Mouse (Mus musculus): ENCODE results near the gene Fgfr2.

Fgfr2 gene

DNA sequence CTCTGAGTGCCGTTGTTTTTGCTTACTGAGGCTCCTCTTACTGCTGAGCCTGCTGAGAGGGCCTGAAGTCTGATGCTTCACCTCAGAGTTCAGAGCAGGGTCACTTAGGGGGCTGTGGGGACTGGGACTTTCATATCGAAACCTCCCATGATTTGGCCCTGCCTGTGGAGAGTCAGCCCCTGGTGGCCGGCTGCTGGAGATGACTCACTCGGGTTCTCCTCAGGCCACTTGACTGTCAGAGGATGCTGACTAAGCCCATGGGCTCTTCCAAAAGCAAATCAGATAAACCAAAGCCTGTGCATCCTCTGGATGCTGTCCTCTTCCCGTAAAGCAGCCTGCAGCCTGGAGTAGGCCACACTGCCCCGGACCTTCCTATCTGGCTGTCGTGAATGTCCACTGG is 2154.6 kb downstream of the Fgfr2 start:
- DNase-seq (ENCODE audit: low spot score), result no peak

DNA sequence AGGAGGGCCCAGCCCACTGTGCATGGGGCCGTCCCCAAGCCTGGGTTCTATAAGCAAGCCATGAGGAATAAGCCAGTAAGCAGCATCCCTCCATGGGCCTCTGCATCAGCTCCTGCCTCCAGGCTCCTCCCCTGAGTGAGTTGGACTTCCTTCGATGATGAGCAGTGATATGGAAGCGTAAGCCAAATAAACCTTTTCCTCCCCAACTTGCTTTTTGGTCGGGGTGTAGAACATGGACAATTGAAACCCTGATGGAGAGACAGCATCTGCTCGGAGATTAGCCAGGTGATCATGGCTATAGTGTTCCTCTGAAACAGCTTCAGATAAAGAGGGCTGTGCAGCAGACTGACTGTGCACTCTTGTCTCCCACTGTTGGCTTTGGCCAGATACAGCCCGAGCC is 2155.2 kb downstream of the Fgfr2 start:
- no peak for DNase-seq (ENCODE audit: low spot score)

DNA sequence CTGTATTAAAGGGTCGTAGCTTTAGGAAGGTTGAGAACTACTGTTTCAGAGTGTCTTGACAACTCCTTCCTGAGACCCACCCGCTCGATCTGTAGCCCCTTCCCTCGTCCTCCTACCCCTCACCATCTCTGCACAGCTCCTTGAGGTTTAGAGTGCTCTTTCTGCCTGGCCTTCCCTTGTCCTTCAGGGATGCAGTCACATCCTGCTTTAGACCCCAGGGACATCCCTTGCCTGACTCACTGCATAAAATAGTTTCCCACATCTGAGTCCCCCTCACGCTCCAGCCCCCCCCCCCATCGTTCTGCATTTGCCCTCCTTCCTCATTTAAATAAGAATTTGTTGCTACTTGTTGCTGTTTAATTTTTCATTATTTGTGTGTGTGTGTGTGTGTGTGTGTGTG is 2156.3 kb downstream of the Fgfr2 start:
- DNase-seq (ENCODE audit: low spot score), result no peak

DNA sequence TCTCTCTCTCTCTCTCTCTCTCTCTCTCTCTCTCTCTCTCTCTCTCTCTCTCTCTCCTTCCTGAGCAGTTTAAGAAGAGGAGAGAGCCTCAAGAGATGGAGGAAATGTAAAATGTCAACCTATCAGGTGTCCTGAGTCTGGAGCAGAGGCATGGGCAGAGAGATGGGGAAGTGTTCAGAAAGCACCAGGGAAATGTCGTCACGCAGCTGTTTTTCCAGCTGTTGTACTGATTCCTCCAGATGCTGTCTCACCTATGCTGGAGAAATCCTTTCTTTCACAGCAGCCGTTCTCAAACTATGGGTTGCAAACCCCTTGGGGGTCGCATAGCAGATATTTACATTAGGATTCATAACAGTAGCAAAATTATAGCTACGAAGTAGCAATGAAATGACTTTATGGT is 2156.7 kb downstream of the Fgfr2 start:
- no peak for DNase-seq (ENCODE audit: low spot score)

DNA sequence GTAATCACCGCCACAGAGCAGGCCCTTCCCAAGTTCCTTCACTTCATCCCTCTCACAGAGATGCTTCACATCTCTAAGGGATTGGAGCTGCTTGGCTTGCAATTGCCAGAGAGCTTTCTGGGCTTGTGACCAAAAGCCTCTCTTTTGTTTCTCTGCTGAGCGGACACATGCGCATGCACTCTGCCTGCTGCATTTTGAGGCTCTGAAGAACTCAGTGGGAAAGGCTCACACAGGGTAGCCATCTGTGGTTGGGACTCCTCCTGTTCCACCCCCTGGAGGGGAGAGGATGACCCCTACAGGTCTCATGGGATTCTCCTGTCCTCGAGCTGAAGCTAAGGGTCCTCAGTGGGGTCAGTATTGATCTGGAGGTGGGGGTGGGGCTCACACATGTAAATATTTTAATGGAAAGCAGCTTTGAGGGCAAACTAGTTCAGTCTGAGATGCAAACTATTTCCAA is 2157.2 kb downstream of the Fgfr2 start:
- no peak for DNase-seq (ENCODE audit: low spot score)

DNA sequence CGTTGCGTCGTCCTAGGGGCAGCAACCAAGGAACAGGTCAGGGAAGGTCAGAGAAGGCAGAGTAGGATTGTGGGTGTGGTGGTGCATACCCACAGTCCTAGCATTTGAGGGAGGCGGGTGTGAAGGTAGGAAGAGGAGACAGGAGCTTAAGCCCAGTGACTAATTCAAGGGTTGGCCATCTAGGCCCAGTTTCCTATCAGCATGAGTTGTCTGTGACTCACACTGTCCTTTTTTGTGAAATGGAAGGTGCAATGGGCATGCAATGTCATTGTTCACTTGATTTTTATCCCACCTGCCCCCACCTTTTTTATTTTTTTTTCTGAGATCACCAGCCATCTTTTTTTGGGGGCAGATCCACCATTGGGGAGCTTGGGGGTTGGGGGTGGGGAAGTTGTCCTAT is 2157.8 kb downstream of the Fgfr2 start:
- no peak for DNase-seq (ENCODE audit: low spot score)

DNA sequence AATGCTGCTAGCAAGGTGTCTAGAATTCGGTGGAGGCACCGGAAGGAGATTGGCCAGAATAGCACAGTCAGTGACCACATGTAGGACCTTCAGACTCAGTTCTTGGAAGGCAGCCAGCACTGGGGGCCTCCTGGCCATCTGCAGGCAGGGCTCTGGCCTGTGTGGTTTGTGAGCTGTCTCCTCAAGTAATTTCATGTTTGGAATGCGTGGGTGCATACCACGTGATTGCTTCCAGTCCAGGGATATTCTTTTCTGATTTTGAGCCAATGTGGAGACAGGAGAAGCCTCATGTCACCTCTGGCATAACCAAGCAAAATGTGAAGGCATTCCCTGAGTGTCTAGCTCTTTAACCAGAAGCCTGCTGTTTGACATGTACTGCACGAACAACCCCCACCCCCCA is 2158.5 kb downstream of the Fgfr2 start:
- no peak for DNase-seq (ENCODE audit: low spot score)

DNA sequence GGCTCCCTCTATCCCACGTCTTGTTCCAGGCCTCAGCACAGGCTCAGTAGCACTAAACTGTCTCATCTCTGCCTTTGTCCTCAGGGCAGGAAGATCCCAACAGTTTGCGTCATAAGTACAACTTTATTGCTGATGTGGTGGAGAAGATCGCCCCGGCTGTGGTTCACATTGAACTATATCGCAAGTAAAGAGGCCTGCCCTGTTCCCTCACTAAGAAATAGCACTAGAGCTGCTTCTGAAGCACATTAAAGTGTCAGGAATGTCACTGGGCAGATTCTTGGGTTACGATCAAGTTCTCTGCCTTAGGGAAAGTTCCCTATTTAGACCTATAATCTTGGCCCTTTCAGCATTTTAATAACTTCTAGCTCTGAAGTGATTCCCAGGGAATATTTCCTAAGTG is 2161.7 kb downstream of the Fgfr2 start:
- DNase-seq (ENCODE audit: low spot score), result no peak

DNA sequence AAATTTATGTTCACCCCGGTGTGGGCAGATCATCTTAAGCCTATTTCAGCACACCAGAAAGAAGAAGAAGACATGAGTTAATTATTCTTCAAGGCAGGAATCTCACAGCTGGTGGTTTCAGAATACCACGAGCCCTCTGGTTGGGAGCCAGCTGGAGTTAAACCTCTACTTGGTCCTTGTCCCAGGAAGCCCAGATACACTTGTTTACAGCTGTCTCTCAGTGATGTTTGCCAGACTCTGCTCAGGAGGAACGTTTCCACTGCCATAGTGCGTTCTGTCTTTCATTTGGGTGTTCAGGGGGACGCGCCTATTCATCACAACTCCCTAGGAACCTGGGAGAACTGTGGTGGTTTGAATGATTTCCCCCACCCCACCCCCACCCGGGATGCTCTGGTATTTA is 2163.3 kb downstream of the Fgfr2 start:
- no peak for DNase-seq (ENCODE audit: low spot score)

DNA sequence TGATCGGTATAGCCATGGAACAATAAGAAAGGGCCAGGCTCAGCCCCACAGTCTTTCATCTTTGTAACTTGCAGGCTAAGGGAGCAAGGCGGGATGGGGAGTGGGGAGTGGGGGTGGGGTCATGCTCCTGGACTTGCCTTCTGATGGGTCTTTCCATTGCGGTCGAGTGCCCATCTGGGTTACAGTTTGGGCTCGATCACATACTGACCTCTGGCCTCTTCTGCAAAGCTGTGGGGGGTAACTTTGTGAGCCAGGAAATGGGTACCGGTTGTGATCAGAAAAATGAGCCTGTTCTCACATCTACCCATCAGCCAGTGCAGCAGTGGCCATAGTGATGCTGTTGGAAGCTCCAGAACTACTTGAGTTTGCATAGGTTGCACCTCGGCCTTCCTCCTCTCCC is 2164.6 kb downstream of the Fgfr2 start:
- no peak for DNase-seq (ENCODE audit: low spot score)

DNA sequence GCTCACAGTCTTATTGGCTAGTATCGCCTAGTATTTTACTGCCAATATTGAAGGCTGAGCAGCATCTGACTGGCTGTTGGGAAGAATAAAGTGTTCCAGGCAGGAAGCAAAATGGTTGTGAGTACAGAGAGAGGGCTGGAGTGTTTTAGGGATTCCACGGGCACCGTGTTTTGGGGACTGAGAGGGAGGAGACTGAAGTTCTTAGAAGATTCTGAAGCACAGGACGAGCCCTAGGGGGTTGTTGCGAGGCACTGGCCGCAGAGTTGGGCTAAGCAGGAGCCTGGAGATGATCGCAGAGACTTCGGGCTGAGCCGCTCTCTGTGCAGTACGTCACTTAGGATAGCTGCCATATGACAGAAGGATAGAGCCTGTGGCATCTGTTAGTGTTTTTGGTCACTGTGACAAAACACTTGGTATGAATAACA is 2169.0 kb downstream of the Fgfr2 start:
- DNase-seq (ENCODE audit: low spot score), result no peak

DNA sequence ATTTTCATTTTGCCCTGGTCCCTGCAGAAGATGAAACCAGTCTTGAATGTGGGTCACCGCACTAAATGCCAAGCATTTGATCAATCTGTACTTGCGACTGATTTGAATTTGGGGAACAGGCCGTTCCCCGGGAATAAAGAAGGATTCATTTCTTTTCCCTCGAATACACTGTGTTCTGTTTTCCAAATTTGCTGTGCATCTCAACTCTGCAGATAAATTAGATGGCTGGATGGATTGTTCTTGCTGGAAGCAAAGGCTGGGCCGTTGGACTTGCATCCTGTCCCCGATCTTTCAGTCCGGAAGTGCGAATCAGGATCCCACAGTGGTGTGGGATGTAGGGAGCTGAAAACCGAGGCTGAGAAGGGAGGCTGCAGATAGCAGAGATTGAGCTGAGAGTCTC is 2169.8 kb downstream of the Fgfr2 start:
- no peak for DNase-seq (ENCODE audit: low spot score)

DNA sequence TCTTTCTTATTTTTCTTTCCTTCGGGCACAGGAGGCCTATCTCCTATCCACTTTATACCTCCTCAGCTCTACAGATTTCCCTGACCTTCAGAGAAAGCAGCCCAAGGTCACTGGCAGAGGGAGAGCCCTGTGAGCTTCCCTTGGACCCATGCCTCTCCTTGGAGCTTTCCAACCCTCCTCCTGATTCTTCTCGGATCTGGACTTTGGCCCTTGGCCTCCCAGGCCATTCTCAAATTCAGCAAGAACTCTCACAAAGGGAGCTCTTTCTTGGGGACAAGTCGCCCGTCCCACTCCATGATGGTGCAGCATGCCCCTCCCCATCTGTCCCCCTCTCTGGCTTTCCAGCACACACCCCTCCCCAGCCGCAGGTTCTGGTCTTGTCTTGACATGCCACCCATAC is 2172.1 kb downstream of the Fgfr2 start:
- DNase-seq (ENCODE audit: low spot score), result no peak

DNA sequence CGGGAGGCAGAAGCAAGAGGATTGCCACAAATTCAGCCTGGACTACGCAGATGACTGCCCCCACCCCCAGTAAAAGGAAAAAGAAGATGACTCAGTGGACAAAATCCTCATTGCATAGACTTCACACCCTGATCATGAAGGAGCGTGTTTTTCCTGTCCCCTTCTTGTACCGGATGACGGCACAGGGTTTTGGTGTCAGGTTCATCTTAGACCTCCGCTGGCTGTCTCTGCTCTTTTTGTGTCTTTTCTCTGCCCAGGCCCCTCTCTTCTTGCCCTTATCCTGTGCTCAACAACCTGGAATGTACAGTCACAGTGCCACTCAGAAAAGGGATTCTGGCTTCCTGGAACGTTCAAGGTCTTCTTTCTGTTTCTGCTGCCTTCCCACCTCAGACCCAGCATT is 2172.7 kb downstream of the Fgfr2 start:
- DNase-seq (ENCODE audit: low spot score), result no peak

DNA sequence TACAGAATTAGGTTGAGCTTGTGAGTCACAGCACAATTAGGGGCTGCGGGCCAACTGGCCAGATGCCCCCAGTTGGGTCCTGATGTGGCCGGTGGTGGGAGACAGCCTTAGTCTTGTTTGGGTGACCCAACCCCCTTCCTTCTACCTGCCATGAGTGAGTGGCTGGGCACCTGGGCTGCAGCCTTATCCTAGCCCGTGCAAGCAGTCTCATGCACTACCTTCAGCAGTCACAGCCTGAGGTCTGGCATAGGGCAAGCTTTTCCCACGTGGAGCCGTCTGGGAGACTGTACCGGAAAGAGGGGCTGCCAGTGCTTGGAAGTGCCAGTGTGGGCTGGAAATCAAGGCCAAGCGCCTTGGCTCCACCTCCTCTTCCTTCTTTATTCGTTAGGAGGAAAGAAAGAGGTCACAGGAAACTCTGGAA is 2173.8 kb downstream of the Fgfr2 start:
- DNase-seq (ENCODE audit: low spot score), result no peak

DNA sequence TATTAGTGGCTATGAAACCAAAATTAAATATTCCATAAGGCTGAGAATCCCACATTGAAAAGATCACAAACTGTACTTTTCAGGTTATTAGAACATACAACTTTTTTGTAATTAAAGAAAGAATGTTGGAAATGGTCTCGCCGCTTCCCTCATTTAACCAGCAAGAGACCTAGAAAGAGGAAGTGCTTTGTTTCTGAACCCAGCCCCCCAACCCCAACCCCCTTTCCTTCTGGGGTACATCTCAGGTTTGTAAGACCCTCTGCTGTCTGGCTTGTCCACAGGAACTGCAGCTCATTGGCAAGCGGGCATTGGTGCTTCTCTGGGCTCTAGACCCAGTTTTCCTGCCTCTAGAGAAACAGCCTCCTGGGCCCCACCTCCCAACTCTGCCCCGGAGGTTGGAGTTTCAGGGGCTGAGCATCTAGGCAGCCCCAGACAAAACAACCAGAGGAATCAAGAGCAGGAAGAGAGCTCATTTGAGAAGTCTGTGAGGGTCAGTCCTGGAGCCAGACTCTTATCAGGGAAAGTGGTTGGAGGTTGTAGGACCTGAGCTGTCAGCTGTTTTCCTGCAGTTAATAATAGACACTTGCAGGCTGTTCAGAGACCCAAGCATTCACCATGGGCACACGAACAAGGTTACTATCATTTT is 2174.5 kb downstream of the Fgfr2 start:
- DNase-seq (ENCODE audit: low spot score), result no peak

DNA sequence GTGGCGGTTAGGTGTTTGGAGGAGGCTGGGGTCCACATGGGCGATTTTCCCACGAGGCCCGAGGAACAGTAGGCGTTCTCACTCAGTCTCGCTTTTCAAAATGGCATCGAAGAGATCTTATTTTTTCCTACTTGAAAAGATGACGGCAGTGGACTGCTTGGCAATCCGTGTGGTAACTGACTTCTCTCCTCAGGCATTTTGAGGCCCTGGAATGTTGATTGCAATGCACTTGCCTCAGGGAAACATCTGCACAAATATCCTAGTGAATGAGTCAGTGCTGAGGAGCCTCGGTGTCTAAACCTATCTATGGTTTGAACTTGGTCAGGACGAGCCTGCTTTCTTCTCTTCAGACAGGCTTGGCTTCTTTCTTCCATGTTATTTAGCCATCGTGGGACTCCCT is 2176.8 kb downstream of the Fgfr2 start:
- DNase-seq (ENCODE audit: low spot score), result no peak

DNA sequence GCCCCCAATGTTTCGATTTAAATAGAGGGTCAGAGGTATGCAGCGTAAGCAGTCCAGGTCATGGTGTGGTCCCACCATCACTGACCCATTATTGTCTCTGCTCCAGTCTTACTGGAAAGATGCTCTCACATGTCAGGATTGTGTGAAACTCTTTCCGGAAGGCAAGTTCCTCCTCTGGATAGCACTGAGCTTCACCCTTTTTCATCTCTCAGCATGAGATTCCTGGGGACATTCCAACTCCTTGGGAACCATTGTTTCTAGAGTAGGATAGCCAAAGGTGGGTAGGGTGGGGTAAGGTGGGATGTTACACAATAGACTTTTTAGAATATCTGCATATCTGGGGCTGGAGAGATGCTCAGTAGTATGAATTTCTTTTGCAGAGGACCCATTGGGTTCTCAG is 2177.4 kb downstream of the Fgfr2 start:
- DNase-seq (ENCODE audit: low spot score), result no peak

DNA sequence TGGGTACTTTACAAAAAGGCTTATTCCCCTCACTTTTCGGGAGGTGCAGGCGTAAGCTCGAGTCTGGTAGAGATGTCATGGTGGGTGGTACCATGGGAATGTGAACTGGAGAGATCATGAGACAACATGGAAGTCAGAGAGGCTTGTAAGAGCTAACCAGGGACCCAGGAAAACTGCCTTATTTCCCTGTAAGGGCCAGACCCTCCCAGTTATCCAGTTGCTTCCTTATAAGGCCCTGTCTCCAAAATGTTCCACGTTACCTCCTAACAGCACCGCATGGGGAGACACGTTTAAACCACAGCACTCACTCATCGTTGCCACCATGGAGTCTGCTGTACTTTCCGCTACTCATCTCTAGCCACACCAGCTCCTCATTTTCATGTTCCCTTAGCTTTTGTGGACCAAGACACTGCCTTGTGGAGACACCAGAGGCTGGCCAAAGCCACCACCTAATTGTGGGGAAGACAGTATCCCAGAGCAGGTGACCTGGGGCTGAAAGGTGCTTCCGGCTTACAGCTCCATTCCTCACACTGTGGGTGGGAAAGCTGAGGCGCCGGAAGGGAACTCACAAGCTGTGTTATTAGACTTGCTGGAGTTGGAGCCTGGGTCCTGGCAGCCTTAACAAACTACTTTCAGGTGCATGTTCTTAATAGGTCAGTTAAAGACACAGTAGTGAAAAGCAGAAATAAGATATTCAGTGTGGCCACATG is 2178.2 kb downstream of the Fgfr2 start:
- DNase-seq (ENCODE audit: low spot score), result no peak

DNA sequence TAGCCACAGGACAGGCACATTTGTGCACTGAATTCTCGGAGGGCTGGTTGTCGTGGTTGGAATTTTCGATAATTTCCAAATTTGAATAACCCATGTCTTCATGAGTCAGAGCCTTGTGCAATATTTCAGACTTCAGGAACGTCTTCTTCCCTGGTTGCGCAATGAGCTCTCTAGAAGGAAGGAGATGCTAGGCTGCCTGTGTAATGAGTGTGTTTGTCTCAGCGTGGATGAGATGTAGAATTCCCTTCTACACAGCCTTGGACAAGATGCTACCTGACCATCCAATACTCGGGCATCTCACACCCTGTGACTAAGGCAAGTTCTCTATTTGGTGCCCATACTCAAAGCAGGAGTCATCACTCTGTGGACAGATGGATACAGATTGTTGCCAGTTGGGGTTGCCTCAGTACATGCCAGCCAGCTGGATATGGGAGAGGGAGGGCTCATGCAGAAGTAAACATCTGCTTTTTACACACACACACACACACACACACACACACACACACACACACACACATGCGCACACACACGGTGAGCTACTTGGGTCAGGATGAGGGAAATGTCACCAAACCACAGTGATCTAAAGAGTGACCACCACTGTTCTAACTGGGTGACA is 2179.8 kb downstream of the Fgfr2 start:
- DNase-seq (ENCODE audit: low spot score), result no peak

DNA sequence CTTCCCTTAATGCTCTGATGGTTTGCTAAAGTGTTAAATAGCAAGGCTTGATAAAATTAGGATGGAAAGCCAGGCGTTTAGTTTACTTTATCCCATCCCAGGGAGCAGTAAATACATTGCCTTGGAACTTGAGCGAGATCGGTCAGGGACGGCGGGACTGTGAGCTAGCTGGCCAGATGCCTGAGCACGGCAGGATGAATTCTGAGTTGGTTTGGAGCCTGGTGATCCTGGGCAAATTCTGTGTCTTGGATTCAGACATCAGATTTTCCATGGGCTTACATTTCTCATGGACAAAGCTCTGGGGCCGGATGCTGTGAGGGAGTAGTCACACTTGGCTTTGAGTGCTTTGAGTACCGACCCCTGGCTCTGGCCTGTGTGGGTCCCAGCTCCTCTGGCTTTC is 2182.4 kb downstream of the Fgfr2 start:
- DNase-seq (ENCODE audit: low spot score), result no peak

DNA sequence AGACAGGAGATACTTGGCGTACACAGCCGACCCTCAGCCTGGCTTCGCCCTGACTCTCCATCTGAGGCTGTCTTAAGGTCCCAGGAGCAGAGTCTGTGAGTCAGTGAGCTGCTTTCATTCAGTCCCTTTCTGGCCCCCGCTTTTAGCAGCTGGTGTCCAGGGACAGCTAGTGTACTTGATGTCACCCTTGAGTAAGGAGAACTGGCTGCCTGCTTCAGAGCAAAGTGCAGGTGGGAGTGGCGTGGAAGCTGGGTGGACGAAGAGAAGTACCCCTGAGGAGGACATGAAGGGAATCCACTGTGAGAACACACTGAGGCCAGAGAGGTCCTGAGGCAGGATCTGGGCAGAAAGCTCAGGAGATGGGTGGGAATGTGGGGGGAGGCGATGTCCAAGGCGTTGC is 2184.3 kb downstream of the Fgfr2 start:
- no peak for DNase-seq (ENCODE audit: low spot score)

DNA sequence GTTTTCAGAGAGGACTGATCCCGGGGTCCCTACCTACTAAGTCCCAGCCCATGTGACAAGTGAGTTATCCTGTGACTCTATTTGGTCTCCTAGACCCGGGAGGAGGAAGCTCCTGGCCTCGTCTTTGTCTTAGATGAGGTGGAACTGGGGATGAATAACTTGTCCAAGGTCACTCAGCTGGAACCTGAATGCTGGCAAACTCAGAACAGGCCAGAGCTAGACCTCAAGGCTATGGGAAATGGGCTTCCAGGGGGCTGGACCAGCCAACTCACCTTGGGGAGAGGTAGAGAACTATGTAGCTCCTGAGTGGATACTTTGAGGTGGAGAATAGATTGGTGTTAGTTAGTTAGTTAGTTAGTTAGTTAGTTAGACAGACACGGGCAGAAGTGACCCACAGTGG is 2185.1 kb downstream of the Fgfr2 start:
- DNase-seq (ENCODE audit: low spot score), result no peak

Measured in spleen, adult 12 weeks (tissue).